Mouse (Mus musculus): Measurements from ENCODE around the gene Pphln1. TPM values are rescaled to one million over a fixed set of nuclear protein-coding genes. Genes with fewer than 3 reads are reported as not detected.

Gene Pphln1
- total and polyA plus RNA-seq, 3 experiments = 6.0 to 21.6 (median 20.9) TPM

- WGBS = 96% methylated on average over 4 of the region's 4 CpGs
- intact Hi-C loops (cut with DNase I) = loop anchor here (10.0 kb wide), 1 partner anchor 773 kb away; no protein-coding TSS in a partner anchor
- no peak overlapping the region for H3K9ac ChIP-seq (ENCODE audit: low read depth, low read length)
- H3K36me3 ChIP-seq (ENCODE audit: control insufficient read depth, insufficient read depth, low read length) = no peaks in the 10 kb centered on the region
- TF ChIP-seq POLR2A (IDR thresholded peaks at IDR 0.05; ENCODE audit: insufficient read depth, low read depth, low read length) = no peak
- peak; percentile 57 for TF ChIP-seq CTCF (IDR thresholded peaks at IDR 0.05)
- no peak for TF ChIP-seq EP300 (IDR thresholded peaks at IDR 0.05; ENCODE audit: insufficient read depth, low read depth, low read length)
- H3K4me3 ChIP-seq = no peak overlapping the region
- no peaks in the 10 kb centered on the region for H3K27me3 ChIP-seq (ENCODE audit: control insufficient read depth, insufficient read depth, low read length)
- no peak for DNase-seq
- H3K27ac ChIP-seq = no peak overlapping the region
- H3K79me2 ChIP-seq (replicated peaks; ENCODE audit: control insufficient read depth, insufficient read depth, low read length) = no peaks in the 10 kb centered on the region
- no peaks in the 10 kb centered on the region for H3K4me1 ChIP-seq (ENCODE audit: control insufficient read depth, insufficient read depth, low read length)
Observed at GRCm38 (mm10) chr15:93442271-93442670, 44.1 kb downstream of the Pphln1 start.

DNA sequence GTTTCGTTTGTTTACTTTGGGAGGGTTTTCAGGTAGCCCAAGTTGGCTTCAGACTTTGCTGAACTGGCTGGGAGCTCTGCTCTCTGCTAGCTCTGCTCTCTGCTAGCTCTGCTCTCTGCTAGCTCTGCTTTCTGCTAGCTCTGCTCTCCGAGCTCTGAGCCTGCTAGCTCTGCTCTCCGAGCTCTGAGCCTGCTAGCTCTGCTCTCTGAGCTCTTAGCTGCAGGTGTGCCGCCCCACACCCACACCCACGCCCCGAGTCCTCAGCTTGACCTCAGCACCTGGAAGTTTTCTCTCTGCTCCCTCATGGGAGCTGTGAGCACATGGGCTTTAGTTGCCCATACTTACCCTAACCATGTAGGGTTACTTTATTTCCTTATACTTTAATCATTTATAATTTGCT lies 45.5 kb downstream of the Pphln1 start:
- TF ChIP-seq POLR2A (IDR thresholded peaks at IDR 0.05; ENCODE audit: insufficient read depth, low read depth, low read length) (no peak), EP300 (IDR thresholded peaks at IDR 0.05; ENCODE audit: insufficient read depth, low read depth, low read length) (no peak)
- Histone ChIP-seq H3K27ac (no peak overlapping the region), H3K4me3 (no peak overlapping the region), H3K79me2 (replicated peaks; ENCODE audit: control insufficient read depth, insufficient read depth, low read length) (no peaks in the 10 kb centered on the region; the same call in 1 of the 2 replicates), H3K9ac (ENCODE audit: low read depth, low read length) (no peak overlapping the region), H3K27me3 (ENCODE audit: control insufficient read depth, insufficient read depth, low read length) (no peaks in the 10 kb centered on the region), H3K36me3 (ENCODE audit: control insufficient read depth, insufficient read depth, low read length) (no peaks in the 10 kb centered on the region), H3K4me1 (ENCODE audit: control insufficient read depth, insufficient read depth, low read length) (no peaks in the 10 kb centered on the region)
- 91% methylated on average over 6 of the region's 6 CpGs for WGBS
- no peak for DNase-seq
- intact Hi-C loops (cut with DNase I) = loop anchor here (10.0 kb wide), 1 partner anchor 771 kb away; no protein-coding TSS in a partner anchor

GRCm38 (mm10) chr15:93448862-93449261 lies 50.7 kb downstream of the Pphln1 start:
- no peak overlapping the region for H3K4me3 ChIP-seq
- no peak for DNase-seq
- H3K27me3 ChIP-seq (ENCODE audit: control insufficient read depth, insufficient read depth, low read length) = no peaks in the 10 kb centered on the region
- WGBS = 82% methylated on average over 3 of the region's 3 CpGs
- TF ChIP-seq CTCF (IDR thresholded peaks at IDR 0.05) (no peak), EP300 (IDR thresholded peaks at IDR 0.05; ENCODE audit: insufficient read depth, low read depth, low read length) (no peak), POLR2A (IDR thresholded peaks at IDR 0.05; ENCODE audit: insufficient read depth, low read depth, low read length) (no peak)
- no peak overlapping the region for H3K9ac ChIP-seq (ENCODE audit: low read depth, low read length)
- no peaks in the 10 kb centered on the region for H3K36me3 ChIP-seq (ENCODE audit: control insufficient read depth, insufficient read depth, low read length)
- intact Hi-C loops (cut with DNase I) = loop anchor here (10.0 kb wide), 1 partner anchor 766 kb away; no protein-coding TSS in a partner anchor
- no peak overlapping the region for H3K27ac ChIP-seq
- H3K79me2 ChIP-seq (replicated peaks; ENCODE audit: control insufficient read depth, insufficient read depth, low read length) = no peaks in the 10 kb centered on the region; the same call in 1 of the 2 replicates
- H3K4me1 ChIP-seq (ENCODE audit: control insufficient read depth, insufficient read depth, low read length) = no peaks in the 10 kb centered on the region

DNA sequence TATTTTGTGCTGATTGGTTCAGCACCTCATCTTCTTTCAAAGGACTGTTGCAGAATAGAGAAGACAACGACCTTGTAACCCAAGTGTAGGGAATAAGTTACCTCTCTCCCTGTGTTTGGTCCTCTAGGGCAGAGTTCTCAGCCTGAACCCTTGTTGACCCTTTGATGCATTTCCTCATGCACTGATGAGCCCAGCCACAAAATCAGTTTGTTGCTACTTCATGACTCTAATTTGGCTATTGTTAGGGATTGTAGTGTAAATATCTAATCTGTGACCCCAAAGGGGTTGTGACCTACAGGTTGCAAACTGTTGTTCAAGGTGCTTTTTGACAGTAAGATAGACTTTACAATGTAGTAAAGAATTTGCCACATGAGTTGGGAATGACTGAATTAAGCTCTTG lies 55.1 kb downstream of the Pphln1 start:
- TF ChIP-seq POLR2A (IDR thresholded peaks at IDR 0.05; ENCODE audit: insufficient read depth, low read depth, low read length) = no peak
- TF ChIP-seq EP300 (IDR thresholded peaks at IDR 0.05; ENCODE audit: insufficient read depth, low read depth, low read length) = no peak
- no peak for TF ChIP-seq CTCF (IDR thresholded peaks at IDR 0.05)
- intact Hi-C loops (cut with DNase I) = no loop called here
- no peak for DNase-seq
- Histone ChIP-seq H3K79me2 (replicated peaks; ENCODE audit: control insufficient read depth, insufficient read depth, low read length) (no peaks in the 10 kb centered on the region; the same call in 1 of the 2 replicates), H3K27me3 (ENCODE audit: control insufficient read depth, insufficient read depth, low read length) (no peaks in the 10 kb centered on the region), H3K9ac (ENCODE audit: low read depth, low read length) (no peak overlapping the region), H3K4me1 (ENCODE audit: control insufficient read depth, insufficient read depth, low read length) (no peaks in the 10 kb centered on the region), H3K4me3 (no peak overlapping the region), H3K36me3 (ENCODE audit: control insufficient read depth, insufficient read depth, low read length) (no peaks in the 10 kb centered on the region), H3K27ac (no peak overlapping the region)
- WGBS = 84% methylated on average over 1 of the region's 1 CpGs

- Histone ChIP-seq H3K27ac (no peak overlapping the region), H3K36me3 (ENCODE audit: control insufficient read depth, insufficient read depth, low read length) (no peaks in the 10 kb centered on the region), H3K27me3 (ENCODE audit: control insufficient read depth, insufficient read depth, low read length) (no peaks in the 10 kb centered on the region), H3K9ac (ENCODE audit: low read depth, low read length) (no peak overlapping the region), H3K4me3 (no peak overlapping the region), H3K79me2 (replicated peaks; ENCODE audit: control insufficient read depth, insufficient read depth, low read length) (no peaks in the 10 kb centered on the region; the same call in 1 of the 2 replicates), H3K4me1 (ENCODE audit: control insufficient read depth, insufficient read depth, low read length) (no peaks in the 10 kb centered on the region)
- intact Hi-C loops (cut with DNase I) = loop anchor here (2.0 to 5.0 kb wide), 2 partner anchors 46 to 121 kb away; no protein-coding TSS in a partner anchor
- DNase-seq = no peak
- TF ChIP-seq EP300 (IDR thresholded peaks at IDR 0.05; ENCODE audit: insufficient read depth, low read depth, low read length) = no peak
- TF ChIP-seq CTCF (IDR thresholded peaks at IDR 0.05) = peak; percentile 73
Observed at GRCm38 (mm10) chr15:93456005-93456404, 57.9 kb downstream of the Pphln1 start.

- Histone ChIP-seq H3K79me2 (replicated peaks; ENCODE audit: control insufficient read depth, insufficient read depth, low read length) (no peaks in the 10 kb centered on the region), H3K9ac (ENCODE audit: low read depth, low read length) (no peak overlapping the region), H3K27me3 (ENCODE audit: control insufficient read depth, insufficient read depth, low read length) (no peaks in the 10 kb centered on the region), H3K4me3 (no peak overlapping the region), H3K36me3 (ENCODE audit: control insufficient read depth, insufficient read depth, low read length) (no peaks in the 10 kb centered on the region), H3K4me1 (ENCODE audit: control insufficient read depth, insufficient read depth, low read length) (no peaks in the 10 kb centered on the region), H3K27ac (no peak overlapping the region)
- 85% methylated on average over 5 of the region's 5 CpGs for WGBS
- intact Hi-C loops (cut with DNase I) = loop anchor here (5.0 kb wide), 1 partner anchor 43 kb away; no protein-coding TSS in a partner anchor
- TF ChIP-seq EP300 (IDR thresholded peaks at IDR 0.05; ENCODE audit: insufficient read depth, low read depth, low read length) (no peak), POLR2A (IDR thresholded peaks at IDR 0.05; ENCODE audit: insufficient read depth, low read depth, low read length) (no peak), CTCF (IDR thresholded peaks at IDR 0.05) (no peak)
- no peak for DNase-seq
Observed at GRCm38 (mm10) chr15:93459422-93459821, 61.3 kb downstream of the Pphln1 start.

All from heart, adult 2 months (tissue).